Comparison of ENCODE assay signal across 11 mouse cellular contexts in genomic region chr5:125217426-125218170, GRCm38 (mm10). TPM values are rescaled to one million over a fixed set of nuclear protein-coding genes. Genes with fewer than 3 reads are reported as not detected.
DNase-seq lines count a peak whose midpoint lies in the region; ATAC-seq lines count a peak whose summit lies in the region.
"Had no signal": no experiment of that assay in that cellular context is flagged by ENCODE, and none has a peak within 500 bp of the region (broad histone marks: within the 10 kb centered on the region; RNA-seq: fewer than 3 reads in every experiment).

No protein-coding gene starts in this region.

- peaks cover 33% of the 10 kb centered on the region for H3K4me1 ChIP-seq in heart, embryonic 15.5 days (replicated peaks)
- H3K4me1 ChIP-seq in embryonic facial prominence, embryonic 12.5 days = peaks cover 16% of the 10 kb centered on the region
- peaks cover 38% of the 10 kb centered on the region for H3K4me1 ChIP-seq in hindbrain, embryonic 14.5 days (replicated peaks; ENCODE audit: control insufficient read depth, insufficient read depth, low read length)

- intact Hi-C loops in left cerebral cortex, postnatal 4 days (cut with DNase I) = no loop called here

- H3K27ac ChIP-seq in heart, embryonic 15.5 days = peak overlapping the region; percentile 14; the same call in 1 of the 2 replicates
- peak overlapping the region; percentile 36; the same call in 1 of the 2 replicates for H3K27ac ChIP-seq in embryonic facial prominence, embryonic 12.5 days
- H3K27ac ChIP-seq in hindbrain, embryonic 14.5 days = peak overlapping the region; percentile 71

- ATAC-seq in heart, embryonic 15.5 days (replicated peaks; ENCODE audit: insufficient number of reproducible peaks, insufficient read depth, low FRiP score, low read depth) = no peak
- no peak for ATAC-seq in embryonic facial prominence, embryonic 12.5 days (ENCODE audit: insufficient number of reproducible peaks, insufficient read depth, low FRiP score, low TSS enrichment)
- ATAC-seq in hindbrain, embryonic 14.5 days (ENCODE audit: low FRiP score) = no peak

- no peak overlapping the region for H3K4me3 ChIP-seq in heart, embryonic 15.5 days
- no peak overlapping the region for H3K4me3 ChIP-seq in embryonic facial prominence, embryonic 12.5 days
- H3K4me3 ChIP-seq in hindbrain, embryonic 14.5 days (replicated peaks; ENCODE audit: low read length) = no peak overlapping the region

- WGBS in heart, embryonic 15.5 days = 63% methylated on average over 9 of the region's 9 CpGs
- WGBS in embryonic facial prominence, embryonic 12.5 days = 66% methylated on average over 9 of the region's 9 CpGs
- 37% methylated on average over 9 of the region's 9 CpGs for WGBS in hindbrain, embryonic 14.5 days

- no peak overlapping the region for H3K9ac ChIP-seq in heart, embryonic 15.5 days
- H3K9ac ChIP-seq in embryonic facial prominence, embryonic 12.5 days = no peak overlapping the region
- peak overlapping the region; percentile 28; the same call in 1 of the 2 replicates for H3K9ac ChIP-seq in hindbrain, embryonic 14.5 days

- H3K36me3 ChIP-seq in heart, embryonic 15.5 days = no peaks in the 10 kb centered on the region
- H3K36me3 ChIP-seq in embryonic facial prominence, embryonic 12.5 days = no peaks in the 10 kb centered on the region
- H3K36me3 ChIP-seq in hindbrain, embryonic 14.5 days (replicated peaks; ENCODE audit: control insufficient read depth, insufficient read depth) = no peaks in the 10 kb centered on the region

- H3K27me3 ChIP-seq in heart, embryonic 15.5 days = no peaks in the 10 kb centered on the region
- no peaks in the 10 kb centered on the region; the same call in 1 of the 2 replicates for H3K27me3 ChIP-seq in embryonic facial prominence, embryonic 12.5 days
- no peaks in the 10 kb centered on the region for H3K27me3 ChIP-seq in hindbrain, embryonic 14.5 days (ENCODE audit: control insufficient read depth, insufficient read depth, low read length)

- H3K4me2 ChIP-seq in heart, embryonic 15.5 days = no peak overlapping the region
- no peak overlapping the region for H3K4me2 ChIP-seq in embryonic facial prominence, embryonic 12.5 days (replicated peaks)
- H3K4me2 ChIP-seq in hindbrain, embryonic 14.5 days (replicated peaks) = no peak overlapping the region

- H3K9me3 ChIP-seq in heart, embryonic 15.5 days (replicated peaks) = no peaks in the 10 kb centered on the region
- no peaks in the 10 kb centered on the region for H3K9me3 ChIP-seq in embryonic facial prominence, embryonic 12.5 days
- no peaks in the 10 kb centered on the region for H3K9me3 ChIP-seq in hindbrain, embryonic 14.5 days (ENCODE audit: control insufficient read depth, low read length)

- DNase-seq in heart, postnatal 4 days = no peak
- DNase-seq in hindbrain, embryonic 14.5 days (ENCODE audit: low spot score) = no peak
- peak; percentile 39 for DNase-seq in neural tube, embryonic 10.5 days (ENCODE audit: extremely low spot score, low spot score)
- no peak for DNase-seq in adrenal gland, postnatal 10 days
- DNase-seq in left cerebral cortex, postnatal 4 days = no peak
- DNase-seq in urinary bladder, postnatal 14 days (ENCODE audit: low spot score) = no peak
- DNase-seq: cerebellum, adult 11-12 months; kidney, adult 11 months; thymus, postnatal 14 days had no signal

RNA-seq across cellular contexts. Expression of gene Ncor2, which starts 38.6 kb away (rescaled TPM):
- polyA plus RNA-seq in heart, embryonic 15.5 days (2015; fragmentation: Nextera tagmentation; extraction: Ambion mirVana) = 14.9 and 22.2 TPM in 2 replicates
- total RNA-seq in heart, postnatal 4 days (2021) = 100 to 1,000 TPM; 104 to 112 TPM
- 31.6 and 33.4 TPM in 2 replicates for polyA plus RNA-seq in embryonic facial prominence, embryonic 12.5 days (2016; fragmentation: Nextera tagmentation; extraction: Ambion mirVana)
- polyA plus RNA-seq in hindbrain, embryonic 14.5 days (2014; fragmentation: Nextera tagmentation; extraction: Ambion mirVana) = 26.0 and 27.4 TPM in 2 replicates
- total RNA-seq in adrenal gland, postnatal 10 days (2021) = 100 to 1,000 TPM; 125 to 153 TPM
- total RNA-seq in left cerebral cortex, postnatal 4 days (2021) = 100 to 1,000 TPM; 110 to 115 TPM

Comparison
In these comparisons a context has a peak if more than half of its experiments do, and no peak if none do; other contexts are left out.
1. H3K27ac ChIP-seq: peak in every context shown above with its lines; median percentile 71 in hindbrain, embryonic 14.5 days; 36 in embryonic facial prominence, embryonic 12.5 days; 14 in heart, embryonic 15.5 days.